Mouse (Mus musculus) c-Kit-negative CD71-positive TER-119-positive erythroid progenitor cells, embryonic 14.5 days (primary cell): ENCODE data around the gene Bglap2.
"Not testable (repeated sequence)": the region's sequence is repeated elsewhere in the genome, so short reads cannot be mapped to it uniquely, and the experiment has no call there.

ENCODE experiments used
- DNase-seq: peaks from one replicate; pipeline ENCODE4 v3.0.0-alpha.2; 2013; ENCODE audit warnings: low read depth, low spot score

The Bglap2 gene

DNA sequence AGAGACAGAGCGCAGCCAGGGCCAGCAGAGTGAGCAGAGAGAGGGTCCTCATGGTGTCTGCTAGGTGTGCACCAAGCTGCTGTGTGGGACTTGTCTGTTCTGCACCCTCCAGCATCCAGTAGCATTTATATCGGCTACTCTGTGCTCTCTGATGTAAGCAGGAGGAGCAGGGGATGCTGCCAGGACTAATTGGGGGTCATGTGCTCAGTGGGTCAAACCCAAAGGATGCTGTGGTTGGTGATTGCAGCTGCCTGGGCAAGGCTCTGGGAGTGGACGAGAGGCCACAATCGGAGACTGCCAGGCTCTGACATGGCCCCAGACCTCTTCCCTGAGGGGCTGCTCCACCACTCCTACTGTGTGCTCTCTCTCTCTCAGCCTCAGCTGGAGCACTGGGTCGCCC lies at the start of gene Bglap2:
Gene Bglap2, minus strand, starts transcription at position 101 of the 400 bp plus-strand sequence.
- DNase-seq: not testable (repeated sequence)

DNA sequence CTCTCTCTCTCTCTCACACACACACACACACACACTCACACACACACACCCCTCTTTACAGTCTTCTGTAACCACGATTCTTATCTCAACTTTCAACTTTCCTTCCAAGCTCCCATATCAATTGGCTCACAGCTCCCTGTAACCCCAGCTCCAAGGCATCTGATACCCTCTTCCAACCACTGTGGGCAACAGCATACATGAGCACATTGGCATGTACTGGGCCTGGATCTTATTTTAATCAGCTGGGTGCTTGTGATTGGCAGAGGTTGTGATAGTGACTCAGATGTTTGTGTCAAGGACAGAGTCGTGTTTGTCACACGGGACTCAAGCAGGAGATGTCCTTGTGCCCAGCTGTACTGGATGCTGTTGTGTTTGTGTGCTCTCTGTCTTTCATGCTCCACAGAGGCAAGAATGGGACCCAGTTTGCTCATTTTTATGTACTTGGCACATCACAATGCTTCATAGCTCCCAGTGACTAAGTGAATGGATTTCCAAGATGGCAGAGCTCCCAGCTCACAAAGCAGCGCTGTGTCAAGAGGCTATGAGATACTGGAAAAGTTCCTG lies 48.9 kb upstream of the Bglap2 start:
- DNase-seq: no peak

DNA sequence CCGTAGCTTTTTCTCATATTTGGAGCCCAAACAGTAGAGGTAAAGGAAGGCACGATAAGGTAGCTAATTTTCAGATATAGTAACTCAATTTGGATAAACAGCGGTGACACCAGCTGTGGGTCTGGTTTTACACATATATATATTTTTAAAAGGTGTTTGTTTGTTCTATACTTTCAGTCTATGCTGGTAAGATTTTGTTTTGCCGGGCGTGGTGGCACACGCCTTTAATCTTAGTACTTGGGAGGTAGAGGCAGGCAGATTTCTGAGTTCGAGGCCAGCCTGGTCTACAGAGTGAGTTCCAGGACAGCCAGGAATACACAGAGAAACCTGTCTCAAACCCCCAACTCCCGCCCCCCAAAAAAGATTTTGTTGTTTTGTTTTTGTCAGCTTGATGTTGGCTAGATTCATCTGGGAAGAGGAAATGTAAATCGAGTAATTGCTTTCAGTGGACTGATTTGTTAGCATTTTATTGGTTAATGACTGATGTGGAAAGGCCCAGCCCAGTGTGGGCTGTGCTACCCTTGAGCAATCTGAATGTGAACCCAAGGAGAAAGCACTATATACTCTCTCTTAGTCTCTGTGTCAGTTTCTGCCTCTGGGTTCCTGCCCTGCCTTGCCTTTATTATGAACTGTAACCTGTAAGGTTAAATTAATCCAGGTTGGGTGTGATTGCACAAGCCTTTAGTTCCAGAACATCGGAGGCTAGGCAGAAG lies 47.4 kb upstream of the Bglap2 start:
- no peak for DNase-seq

DNA sequence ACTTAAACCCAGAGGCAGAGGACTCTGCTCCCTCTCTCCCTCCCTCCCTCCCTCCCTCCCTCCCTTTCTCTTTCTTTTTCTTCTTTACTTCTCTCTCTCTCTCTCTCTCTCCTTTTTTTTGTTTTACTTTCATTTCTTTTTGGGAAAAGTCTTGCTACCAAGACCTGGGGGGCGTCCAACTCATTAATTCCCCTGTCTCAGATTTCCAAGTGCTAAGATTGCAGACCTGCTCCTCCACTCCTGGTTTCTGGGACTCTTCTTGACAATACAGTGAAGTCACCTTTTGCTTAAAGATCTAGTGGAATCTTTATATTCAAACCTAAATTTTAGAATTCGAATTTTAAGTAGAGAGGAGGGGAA lies 46.8 kb upstream of the Bglap2 start:
- DNase-seq: no peak

DNA sequence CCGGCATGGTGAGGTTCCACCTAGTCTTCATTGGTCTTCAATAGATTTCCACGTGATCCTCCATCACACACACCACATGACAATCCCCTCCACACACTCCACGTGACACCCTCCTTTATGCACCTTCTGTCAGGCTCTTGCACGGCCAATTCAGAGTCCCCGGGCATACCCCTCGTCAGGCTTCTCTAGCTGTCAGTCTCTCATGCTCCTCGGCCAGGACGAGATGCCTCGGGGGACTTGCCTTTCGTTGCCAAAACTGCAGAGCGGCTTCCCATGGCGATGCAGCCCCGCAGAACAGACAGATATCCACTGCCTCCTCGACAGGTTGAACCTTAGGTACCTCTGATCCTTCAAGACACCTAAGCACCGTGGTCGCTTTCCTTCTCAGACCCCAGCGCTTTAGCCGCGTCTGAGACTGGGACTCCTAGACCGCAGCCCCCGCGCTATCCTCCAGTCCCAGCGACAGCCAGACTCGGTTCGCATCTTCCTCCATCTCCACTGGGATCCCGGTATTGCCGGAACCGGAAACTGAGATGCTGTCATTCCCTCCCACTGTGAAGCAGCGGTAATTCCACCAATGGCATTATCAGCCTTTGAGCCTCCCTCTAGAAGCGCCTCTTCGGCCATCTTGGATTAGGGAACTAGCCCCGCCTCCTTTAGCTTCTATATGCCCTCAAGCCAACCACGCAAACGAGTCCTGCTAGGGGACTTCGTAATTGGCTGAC lies 46.3 kb upstream of the Bglap2 start, which contains the start of gene Slc25a44:
Gene Slc25a44, minus strand, starts transcription at position 535 of the 725 bp plus-strand sequence.
- peak; percentile 99 for DNase-seq

DNA sequence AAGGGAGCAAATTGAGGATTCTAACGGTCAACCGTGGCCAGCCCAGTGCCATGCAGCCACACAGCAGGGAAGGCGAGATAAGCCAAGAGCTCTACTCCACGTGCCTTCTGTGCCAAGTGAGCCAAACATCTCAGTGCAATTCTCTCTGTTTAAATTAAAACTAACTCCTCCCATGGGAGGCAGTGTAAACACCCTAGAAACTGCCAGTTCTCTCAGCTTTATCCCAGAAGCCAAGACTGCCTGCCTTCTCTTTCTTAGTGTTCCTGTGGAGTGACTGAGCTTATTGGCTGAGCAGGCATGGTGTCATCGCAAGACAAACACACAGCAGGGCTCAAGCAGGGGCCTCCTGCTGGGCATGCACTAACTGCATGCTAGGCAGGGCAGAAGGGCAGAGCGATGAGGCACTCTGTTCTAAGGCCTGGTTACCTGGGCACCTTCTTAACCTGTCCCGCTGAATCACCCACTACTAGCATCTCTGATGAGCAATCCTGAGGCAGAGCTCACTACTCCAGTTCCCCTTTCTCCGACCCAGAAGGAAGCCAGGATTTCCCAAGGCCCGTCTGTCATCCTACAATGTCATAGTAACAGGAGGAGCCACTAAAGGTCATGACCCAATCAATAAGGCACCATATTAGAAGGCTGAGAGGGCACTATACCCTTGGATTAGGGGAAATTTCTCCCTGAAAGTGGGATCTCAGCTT lies 43.7 kb upstream of the Bglap2 start:
- no peak for DNase-seq

DNA sequence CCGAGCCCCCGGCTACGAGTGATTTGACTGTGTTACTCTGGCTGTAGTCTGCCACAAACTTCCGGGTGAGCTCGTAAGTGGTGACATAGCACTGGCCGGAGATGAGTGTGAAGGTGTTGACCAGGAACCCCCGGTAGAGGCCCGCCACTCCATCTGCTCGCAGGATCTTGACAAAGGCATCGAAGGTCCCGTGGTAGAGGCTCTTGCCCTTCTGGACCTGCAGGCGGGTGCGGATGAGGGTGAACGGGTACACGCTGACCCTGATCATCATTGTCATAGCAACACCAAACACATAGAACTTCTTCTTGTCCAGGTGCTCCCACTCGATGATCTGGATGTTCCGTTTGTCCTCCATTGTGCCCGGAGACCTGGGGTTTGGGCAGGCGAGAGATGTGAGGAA lies 42.3 kb upstream of the Bglap2 start:
- DNase-seq: no peak

DNA sequence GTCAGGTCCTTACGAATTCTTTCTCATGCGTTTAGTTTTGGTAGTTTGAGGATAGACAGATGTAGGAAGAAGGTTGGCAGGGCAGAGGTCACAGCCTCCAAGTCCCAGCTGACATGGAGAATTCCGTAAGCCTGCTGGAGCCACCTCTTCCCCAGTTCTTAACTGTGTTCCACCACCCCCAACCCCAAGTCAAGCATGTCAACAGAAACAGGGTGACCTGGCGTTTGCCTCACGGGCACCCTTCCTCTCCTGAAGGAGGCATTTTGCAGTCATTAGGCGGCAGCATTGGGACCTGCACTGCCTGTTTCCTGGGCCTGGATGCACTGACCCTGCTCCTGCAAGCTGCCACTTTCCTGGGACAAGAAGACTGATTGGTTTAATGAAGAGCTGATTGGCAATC lies 39.5 kb upstream of the Bglap2 start:
- no peak for DNase-seq

DNA sequence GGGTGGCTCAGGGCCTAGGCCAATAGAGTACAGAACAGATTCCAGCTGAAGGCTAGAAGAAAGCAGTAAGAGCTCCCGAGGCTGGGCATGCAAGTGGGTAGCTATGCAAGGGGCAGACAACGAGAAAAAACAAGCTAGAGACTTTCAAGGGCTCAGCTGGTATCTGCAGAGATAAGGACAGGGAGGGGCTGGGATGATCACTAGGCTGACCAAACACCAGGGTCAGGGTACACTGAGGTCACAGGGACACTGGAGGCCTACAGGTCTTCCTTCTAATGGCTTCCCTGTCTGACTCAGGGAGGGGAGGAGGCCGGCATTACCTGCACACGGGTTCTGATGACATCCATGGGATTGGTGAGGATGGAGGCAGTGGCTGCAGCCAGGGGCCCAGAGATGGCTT lies 37.2 kb upstream of the Bglap2 start:
- DNase-seq: no peak

DNA sequence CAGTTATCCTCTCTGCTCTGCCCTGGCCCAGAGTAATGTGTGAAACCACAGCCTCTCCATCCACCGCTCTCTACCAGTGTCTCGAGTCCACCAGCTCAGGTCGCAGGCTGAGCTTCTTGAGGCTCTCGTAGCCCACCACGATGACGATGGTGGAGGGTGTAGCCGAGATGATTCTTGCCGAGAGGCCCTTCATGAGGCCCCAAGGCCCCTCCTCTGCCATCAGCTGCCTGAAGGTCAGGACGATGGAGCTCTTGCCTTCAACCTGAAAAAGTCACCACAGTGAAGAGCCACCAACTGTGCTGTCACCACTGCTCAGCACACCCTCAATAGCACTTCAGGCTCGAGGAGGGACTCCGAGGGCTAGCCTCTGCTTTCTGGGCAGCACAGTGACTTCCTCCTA lies 34.1 kb upstream of the Bglap2 start:
- no peak for DNase-seq

DNA sequence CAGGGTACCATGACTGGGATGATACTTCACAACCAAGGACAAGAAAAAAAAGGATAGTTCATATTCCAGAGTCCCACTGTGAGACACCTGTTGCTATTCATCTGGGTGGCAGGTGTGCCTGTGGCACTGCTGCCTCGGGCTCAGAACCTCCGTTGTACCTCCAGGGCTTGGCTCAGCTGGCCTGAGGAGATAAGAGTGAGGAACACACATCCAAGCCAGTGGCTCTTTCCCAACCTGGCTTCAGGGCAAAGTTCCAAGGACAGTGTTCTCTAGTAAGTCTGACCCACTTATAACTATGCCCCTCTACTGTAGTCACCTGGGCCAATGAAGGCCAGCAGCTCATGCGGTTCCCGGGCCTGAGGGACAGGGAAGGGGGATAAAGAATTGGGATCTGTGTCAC lies 33.2 kb upstream of the Bglap2 start:
- peak; percentile 68 for DNase-seq

DNA sequence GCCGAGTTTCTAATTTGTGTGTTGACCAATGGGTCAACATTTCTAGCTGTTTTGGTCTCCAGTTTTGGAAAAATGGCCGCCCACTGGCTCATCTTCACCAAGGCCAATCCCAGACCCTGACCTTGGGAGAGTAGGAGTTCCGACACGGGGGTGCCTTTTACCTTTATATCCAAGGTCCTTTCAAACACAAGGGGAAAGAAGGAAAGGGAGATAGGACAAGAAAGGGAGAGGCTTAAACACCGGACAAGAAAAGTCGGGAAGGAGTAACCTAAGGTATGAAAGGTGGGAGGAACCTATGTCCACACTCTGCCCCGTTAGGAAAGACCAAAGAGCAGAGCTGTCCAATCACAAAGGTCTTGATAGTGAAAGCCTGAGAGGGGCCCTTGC lies 32.1 kb upstream of the Bglap2 start:
- DNase-seq: peak; percentile 31

DNA sequence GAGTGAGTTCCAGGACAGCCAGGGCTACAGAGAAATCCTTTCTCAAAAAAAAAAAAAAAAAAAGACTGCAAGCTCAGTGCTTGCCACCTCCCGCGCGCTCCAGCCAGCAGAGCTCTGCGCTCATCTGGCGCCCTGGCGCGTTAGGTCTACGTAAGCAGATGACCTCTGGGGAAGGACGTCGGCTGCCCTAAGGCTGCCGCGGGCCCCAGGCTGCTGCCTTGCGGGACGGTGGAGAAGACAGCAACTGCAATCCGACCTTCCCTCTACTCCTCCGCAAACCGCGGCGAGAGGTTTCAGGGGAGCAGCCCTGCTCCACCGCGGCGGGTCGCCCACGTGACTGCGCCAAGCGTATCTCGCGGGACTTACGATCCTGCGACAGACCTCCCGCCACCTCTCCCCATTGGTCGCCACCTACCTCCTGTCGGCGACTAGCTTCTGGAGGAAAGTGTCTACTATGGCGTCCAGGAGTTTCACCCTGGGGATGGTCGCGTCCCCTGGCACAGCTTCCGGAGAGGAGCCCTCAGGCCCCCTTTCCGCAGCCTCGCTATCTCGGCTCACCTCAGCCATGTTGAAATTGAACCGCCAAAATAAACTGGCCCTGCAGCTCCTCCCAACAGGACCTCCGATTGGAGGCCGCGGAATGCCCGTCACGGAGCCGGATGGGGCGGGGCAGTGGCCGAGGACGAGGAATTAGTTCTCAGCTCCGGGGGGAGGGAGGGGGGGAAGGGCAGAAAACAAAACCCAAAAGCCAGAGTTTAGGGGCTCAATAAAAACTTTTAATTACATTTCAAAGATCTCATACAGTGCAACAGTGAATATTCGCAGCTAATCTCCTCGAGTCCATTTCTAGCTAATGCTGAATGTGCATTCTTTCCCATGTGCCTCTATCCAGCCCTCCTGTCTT lies 31.5 kb upstream of the Bglap2 start, which contains the start of gene Pmf1:
Gene Pmf1, minus strand, starts transcription at position 591 of the 904 bp plus-strand sequence.
- DNase-seq: peak; percentile 83

DNA sequence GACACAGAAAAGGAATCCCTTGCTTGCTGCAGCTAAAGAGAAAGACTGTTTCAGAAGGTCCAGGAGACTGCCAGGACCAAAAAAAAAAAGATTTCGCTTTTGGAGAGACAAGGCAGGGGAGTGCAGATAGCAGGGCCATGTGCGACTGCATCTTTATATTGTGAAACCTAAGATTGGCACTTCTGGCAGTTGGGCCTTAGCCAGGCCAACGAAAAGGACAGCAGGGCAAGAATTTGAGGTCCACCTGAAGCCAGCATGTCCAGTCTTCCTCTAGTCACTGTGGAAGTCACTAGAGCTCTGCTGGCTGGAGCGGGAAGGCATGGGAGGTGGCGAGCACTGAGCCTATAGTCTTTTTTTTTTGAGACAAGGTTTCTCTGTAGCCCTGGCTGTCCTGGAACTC lies 30.5 kb upstream of the Bglap2 start:
- DNase-seq: no peak

DNA sequence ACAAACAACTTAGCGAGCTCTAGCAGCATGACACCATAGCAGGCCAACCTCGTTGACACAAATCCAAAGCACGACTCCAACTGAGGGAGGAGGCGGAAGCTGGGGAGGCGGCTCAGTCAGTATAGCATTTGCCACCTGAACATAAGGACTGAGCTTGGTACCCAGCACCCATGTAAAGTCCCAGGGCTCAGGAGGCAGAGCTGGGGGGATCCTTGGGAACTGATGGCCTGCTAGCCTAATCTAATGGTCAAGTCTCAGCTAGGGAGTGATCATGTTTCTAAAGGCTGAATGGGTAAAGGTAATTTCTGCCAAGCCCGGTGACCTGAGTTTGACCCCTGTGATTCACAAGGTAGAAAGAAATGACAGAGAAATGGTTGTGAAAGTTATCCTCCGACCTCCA lies 29.0 kb upstream of the Bglap2 start:
- DNase-seq: no peak

DNA sequence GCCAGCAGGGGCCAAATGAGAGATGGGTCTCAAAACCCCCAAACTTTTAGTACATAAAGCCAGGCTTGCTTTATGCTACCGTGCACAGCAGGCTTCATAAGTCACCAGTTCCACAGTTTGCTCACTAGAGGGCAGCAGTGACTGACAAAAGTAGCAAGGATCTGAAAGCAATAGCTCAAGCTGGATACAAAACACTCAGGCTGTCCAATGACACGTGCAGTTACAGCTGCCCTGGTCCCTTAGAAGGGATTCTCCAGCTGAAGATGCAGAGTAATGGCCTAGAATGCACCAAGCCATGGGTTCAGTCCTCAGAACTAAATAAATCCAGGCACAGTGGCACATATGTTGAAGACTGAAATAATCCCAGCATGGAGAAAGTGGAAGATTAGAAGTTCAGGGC lies 28.6 kb upstream of the Bglap2 start:
- peak; percentile 76 for DNase-seq

DNA sequence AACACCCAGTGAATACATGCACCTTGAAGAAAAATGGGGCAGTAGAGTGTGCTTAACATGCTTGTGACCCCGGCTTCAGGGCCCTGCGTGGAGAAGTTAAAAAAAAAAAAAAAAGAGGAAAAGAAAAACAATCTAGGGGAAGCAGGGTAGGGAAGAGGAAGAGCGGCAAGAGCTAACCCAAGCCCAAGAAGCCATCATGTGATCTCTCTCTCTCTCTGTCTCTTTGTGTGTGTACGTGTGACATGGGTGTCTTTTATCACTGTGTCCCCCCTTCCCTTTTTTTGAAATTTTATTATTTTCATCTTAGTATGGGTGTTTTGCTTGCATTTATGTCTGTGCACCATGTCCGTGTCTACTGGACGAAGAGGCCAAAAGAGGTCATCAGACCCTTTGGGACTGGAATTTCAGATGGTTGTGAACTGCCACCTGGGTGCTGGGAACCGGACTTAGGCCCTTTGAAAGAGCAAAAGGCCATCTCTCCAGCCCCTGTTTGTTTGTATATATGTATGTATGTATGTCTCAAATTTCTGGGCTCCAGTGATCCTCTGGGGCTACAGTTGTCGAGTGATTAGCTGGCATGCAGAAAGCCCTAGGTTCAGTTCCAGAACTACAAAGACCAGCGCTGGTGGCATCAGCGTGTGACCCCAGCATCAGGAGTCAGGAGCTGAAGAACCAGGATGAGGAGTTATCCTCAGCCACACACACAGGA lies 25.2 kb upstream of the Bglap2 start:
- no peak for DNase-seq

DNA sequence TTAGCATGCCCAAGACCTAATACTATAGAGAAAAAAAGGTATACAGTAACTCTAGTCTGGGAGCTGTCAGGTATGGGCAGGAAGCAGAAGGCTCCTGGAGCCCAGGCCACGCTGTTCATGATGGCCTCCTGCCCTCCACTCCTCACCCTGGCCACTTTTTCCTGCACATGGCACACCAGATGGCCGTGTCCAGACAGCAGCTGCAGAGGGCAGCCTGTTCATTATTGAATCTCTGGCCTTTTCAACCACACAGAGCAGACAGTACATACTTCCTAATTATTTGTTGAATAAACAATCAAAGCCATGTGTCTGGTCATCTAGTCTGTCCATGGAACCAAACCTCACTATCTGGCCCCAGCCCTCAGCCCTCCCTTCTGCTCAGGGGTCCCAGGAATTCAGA lies 20.2 kb upstream of the Bglap2 start:
- DNase-seq: no peak

DNA sequence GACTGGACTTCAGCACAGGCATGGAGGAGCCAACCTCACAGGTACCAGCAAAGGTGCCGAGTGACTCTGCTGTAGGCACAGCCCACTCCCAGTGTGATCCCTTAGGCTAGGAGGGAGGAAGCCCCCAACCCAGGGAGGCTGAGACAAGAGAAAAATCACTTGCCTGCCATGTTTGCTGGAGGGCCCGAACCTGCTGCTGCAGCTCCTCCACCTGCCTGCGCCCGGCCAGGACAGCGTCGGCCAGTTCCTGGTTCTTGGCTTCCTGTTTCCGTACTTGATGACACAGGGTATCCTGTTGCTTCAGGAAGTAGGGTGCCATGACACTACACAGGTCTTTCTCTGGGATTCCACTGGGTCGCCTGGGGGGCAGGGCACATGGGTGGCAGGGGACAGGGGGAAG lies 17.2 kb upstream of the Bglap2 start:
- DNase-seq: no peak

DNA sequence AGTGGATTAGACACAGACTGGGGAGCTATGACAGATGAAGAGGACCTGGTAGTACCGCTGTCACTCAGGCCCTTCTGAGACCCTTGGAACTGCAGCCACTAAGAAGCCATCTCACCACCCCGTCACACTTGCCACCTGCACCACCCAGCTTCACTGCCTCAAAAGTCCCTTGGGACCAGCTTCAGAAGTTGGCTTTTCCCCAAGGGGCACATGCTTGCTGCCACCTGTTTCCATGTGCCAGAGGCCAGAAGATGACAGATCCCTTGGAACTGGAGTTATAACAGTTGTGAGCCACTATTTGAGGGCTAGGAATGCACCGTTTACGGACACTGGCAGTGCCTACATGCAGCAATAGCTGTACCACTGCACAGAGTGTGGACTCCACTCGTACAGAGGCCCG lies 16.8 kb upstream of the Bglap2 start:
- no peak for DNase-seq
